Mouse (Mus musculus): ENCODE data around the gene Gm11032.
"Not testable (repeated sequence)": the region's sequence is repeated elsewhere in the genome, so short reads cannot be mapped to it uniquely, and the experiment has no call there.

Gene Gm11032

DNA sequence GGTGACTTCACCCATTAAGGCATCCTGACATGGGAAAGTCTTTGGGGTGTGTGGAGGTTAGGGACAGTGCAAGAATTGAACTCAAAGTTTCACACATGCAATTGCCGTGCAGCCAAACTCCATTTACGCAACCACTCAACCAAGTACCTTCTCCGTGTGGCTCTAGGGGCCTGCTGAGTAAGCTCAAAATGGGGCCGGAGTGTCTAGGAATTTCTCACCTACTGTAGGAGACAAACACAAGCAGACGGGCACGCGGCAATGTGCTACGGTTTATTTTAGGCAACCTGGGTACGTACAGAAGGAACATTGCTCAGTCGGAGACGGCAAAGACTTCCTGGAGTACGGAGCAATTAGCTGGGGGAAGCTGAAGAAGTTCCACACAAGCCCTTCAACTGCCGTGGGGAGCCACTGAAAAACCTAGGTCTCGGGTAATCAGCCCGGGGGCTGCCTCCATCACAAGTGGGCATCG is at the start of gene Gm11032:
Gene Gm11032, plus strand, starts transcription at position 51 of the 469 bp plus-strand sequence.
- no peak for DNase-seq (ENCODE audit: low spot score in 2 of 2)

DNA sequence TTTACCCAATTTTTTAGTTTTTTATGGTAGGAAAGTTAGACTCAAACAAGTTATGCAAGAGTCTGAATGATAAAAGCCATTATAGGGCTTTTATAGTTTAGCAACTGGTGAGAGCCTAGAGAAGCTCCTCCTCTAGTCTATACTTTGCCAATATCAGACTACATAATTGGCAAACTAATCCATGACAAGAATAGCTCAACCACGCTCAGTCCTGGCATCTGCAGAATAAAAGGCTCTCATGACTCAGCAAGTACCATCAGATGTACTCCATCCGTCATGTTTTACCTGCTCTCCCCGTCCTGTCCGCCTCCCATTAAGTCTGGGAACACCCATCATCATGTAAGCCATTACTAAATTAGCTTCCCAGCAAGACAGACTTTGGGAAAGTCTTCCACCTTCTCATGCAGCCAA is 48.4 kb upstream of the Gm11032 start:
- no peak for DNase-seq (ENCODE audit: low spot score in 2 of 2)

DNA sequence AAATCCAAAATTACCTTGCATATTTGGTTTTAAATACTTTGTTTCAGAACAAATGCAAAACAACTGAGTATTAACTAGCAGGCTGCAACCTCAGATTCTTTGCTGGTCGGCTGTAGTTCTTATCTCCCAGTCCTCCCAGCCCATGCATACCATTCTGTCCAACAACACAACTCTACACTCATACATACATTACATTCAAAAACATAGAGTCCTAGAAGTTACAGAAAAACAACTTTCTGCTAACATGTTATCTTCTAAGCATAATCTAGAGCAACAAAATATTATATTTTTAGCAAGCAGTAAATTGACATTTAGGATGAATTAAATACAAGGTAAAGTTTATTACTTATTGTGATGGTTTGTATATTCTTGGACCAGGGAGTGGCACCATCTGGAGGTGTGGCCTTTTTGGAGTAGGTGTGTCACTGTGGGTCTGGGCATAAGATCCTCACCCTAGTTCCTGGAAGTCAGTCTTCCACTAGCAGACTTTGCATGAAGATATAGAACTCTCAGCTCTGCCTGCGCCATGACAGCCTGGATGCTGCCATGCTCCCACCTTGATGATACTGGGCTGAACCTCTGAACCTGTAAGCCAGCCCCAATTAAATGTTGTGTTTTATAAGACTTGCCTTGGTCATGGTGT is 43.7 kb upstream of the Gm11032 start:
- DNase-seq (ENCODE audit: low spot score in 2 of 2): not testable (repeated sequence)

DNA sequence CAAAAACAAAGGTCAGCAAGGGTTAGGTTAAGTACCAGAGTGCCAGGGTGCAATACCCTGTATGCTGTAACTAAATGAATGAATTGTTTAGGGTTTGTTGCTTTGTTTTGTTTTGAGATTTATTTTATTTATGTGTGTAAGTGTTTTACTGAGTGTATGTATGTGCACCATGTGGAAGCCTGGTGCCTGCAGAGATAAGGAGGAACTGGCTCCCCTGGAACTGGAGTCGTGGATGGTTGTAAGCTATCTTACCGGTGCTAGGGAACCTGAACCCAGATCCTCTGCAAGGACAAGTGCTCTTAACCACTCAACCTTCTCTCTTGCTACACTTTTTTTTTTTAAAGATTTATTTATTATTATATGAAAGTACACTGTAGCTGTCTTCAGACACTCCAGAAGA is 42.8 kb upstream of the Gm11032 start:
- no peak for DNase-seq (ENCODE audit: low spot score in 2 of 2)

DNA sequence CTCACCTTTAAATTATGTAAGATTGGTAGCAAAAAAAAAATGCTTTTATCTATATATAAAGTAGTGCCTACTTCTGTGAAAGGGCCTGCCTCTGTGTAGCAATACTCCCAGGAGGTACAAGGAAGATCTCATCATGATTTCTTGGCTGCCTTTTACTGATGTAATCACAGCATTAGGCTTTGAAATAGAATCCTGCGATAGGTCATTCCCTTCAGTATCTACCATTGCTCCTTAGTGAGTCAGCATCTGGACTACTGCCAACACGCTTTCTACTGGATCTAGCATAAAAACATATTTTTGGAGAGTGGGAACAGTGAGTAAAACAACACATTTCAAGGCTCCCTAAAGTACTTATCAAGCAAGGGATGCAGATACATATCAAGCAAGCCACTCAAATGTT is 41.2 kb upstream of the Gm11032 start:
- no peak for DNase-seq (ENCODE audit: low spot score in 2 of 2)

DNA sequence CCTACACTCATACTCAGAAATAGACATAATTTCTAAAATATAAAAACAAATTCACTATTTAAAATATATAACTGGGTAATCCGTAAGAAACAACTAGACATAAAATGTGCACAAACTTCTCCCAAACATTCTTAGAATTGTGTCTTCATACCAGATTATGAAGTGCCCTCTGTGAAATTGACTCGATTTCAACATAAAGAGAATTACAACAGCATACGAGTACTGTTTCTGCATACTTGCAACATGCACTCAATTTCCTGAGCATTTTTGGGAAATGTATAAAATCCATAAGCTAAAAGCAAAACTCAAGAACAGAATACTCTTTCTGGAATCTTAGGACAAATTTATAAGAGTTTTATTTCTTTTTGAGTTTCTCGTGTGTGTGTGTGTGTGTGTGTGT is 28.1 kb upstream of the Gm11032 start:
- DNase-seq (ENCODE audit: low spot score in 2 of 2): no peak

DNA sequence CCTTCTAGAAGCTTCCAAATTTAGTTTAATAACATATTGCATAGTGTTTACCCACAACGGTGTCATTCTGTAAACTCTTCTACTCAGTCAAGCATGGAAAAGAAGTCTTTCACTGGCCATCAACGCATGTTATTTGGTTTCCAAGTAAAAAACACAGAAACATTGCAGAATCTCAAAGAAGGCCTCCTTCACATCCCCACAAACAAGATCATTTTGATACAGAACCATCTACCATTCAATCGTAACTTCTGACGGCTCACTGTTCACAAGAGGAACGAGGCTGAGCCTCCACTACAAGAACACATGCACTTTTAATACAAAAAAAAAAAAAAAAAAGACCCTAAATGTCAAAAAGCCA is 26.4 kb upstream of the Gm11032 start:
- DNase-seq (ENCODE audit: low spot score in 2 of 2): no peak

DNA sequence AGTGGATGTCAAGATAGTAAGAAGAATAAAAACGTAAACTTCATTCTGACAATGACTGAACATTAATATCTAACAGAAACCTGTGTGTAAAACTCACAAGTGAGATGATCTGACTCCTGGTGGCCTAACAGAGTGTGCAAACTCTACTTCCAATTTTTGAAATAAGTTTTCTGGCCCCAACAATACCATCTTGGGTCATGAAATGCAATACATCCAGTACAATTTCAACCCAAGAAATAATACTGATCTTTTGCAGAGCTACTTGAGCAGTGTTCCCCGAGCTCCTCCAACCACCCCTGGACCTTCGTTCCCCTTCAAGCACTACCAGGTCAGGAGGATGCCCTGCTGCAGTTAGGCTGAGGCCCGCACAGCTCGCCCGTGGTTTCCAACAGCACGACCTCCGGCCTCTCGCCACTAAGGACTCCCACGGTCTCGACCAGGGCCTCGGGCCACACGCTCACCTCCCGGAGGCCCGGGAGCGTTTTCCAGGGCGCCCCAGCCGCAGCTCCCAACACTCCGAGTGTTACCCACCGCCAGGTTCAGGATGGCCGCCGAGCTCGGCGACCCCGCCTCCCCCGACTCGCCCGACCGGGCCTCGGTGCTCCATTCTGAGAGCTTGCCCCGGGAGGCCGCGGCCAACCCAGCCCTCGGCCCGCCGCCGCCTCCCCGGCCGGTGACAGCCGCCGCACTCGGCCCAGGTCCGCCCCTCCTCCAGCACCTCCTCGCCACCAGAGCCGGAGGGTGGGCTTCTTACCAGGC is 25.8 kb upstream of the Gm11032 start:
- DNase-seq (ENCODE audit: low spot score in 2 of 2): peak; percentile 30 to 40

DNA sequence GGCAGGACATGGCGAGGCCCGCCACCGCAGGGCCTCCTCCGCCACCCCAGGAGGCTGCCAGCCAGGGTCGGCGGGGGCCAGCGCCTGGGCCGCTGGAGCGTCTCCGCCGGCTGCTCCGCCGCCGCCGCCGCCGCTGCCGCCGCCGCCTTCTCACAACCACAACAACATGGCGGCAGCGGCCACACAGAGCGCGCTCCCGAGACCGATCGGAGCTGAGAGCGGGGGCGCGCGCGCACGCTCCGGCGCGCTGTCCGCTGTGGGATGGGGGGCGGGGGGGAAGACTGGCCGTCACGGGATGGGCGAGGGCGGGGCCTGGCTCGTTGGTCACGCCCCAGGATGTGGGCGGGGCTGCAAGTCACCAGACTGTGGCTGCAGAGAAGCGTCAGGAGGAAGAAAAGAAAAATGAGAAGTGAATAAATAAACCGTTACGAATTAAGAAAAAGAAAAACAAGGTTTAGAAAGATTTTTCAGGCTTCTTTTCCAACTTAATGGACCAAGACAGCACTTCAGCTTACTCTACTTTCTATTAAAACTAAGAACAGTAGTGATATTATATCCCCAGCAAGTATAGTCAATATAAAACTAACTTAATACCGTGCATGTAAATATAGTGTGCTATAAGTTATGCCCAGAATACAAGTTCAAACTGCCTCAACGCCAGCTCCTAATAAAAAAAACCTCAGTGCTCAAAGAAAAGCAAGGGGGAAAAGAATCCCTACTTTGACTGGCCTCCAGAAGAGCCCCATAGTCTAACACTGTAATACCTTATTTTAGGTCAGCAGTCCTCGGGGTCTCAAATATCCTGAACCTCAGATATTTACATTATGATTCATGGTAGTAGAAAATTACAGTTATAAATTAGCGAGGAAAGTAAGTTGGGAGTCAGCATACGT is 25.0 kb upstream of the Gm11032 start, which contains the start of gene Mtmr3:
Gene Mtmr3, minus strand, starts transcription at position 256 of the 893 bp plus-strand sequence.
- peak; percentile 95 to 97 for DNase-seq (ENCODE audit: low spot score in 2 of 2)

DNA sequence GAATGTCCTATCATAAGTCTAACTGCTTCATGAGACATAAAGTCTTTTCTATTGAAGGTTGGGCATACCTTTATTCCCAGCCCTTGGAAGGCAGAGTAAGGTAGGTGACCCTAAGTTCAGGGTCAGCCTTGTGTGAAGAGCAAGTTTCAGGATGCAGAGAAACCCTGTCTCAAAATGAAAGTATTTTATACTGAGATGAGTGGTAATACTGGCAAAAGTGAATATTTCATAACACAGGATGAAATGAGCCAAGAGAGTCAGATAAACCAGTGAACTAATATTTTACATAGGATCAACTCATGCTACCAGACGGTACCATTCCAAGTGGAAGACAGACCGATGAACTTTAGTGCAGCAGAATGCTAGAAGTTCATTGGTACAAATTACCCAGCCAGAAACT is 21.5 kb upstream of the Gm11032 start:
- DNase-seq (ENCODE audit: low spot score in 2 of 2): no peak

DNA sequence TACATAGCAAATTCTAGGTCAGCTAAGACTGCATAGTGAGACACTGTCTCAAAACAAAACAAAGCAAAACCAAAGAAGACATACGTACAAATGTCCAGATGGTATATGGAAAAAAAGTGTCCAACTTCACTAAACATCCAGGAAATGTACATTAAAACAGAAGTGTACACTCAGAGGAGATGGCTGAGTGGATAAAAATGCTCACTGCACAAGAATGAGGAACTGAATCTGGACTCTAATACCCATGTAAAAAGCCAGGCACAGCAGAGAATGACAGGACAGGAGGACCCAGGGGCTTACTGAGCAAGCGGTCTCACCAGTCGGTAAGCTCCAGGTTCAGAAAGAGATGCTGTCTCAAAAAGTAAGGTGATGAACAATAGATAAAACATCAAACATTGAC is 20.0 kb upstream of the Gm11032 start:
- peak in 1 of 2 experiments; percentile 36 for DNase-seq (ENCODE audit: low spot score in 2 of 2)

DNA sequence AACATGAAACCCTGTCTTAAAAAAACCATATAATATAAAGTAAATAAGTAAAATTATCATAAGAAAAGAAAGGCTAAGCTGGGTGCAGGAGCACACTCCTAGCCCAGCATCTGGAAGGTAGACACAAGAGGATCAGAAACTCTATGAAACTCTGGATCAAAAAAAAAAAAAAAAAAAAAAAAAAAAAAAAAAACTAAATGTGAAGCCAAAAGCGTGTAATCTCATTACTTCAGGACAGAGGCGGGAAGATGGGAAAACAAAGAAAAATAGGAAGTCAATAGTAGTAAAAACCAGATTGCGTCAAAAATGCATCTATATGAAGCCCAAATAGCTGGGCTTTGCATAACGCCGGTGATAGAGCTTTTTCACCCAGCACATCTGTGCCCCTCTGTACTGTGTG is 18.0 kb upstream of the Gm11032 start:
- no peak for DNase-seq (ENCODE audit: low spot score in 2 of 2)

DNA sequence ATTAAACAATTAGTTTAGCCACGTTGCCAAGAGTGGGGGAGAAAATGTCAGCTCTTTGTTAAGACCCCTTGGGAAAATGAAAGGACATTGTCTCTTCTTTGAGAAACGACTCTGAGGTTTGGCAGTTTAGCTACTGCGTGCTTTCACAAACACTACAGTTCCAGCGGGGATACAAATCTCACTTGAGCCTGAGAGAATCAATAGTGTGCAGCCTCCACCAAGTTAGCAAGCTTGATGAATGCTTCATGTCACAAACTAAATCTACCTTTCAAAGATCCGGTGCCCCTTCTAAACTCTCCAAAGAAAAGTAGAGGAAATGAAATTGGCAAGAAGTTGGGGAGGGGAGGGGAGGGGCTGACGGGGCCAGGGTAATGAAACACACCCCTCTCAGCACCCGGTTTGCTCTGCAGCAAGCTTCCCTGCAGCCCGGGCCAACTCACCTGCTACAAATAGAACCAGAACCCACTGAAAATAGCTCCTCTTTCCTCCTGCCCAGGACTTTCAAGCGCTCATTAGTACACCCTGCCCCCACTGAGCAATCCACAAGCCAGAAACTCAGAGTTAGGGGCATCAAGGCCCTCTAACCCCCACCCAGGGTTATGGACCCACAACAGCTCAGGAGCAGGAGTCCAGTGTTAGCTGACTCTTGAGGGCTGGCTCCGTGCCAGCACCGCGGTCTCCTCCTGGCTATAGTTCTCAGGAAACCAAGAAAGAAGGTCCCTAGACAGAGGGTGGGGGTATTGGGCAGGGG is 17.0 kb upstream of the Gm11032 start:
- DNase-seq (ENCODE audit: low spot score in 2 of 2): peak in 1 of 2 experiments; percentile 13

DNA sequence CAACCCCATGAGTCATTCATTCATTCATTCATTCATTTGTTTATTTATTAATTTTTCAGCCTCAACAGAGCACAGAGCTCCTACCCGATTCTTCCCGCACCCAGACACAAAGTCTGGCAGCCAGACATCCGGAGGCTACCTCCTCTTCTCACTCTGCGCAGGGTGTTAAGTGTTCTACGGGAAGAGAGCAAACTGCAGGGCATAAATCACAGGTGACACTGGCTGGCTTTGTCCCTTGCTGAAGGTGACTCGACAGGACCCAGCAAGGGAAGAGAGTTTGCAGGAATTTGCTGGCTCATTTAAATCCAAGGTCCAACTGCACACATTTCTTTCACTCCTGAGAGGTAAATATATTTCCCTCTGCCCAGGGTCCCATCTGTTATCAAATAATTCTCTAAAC is 15.4 kb upstream of the Gm11032 start:
- DNase-seq (ENCODE audit: low spot score in 2 of 2): no peak

DNA sequence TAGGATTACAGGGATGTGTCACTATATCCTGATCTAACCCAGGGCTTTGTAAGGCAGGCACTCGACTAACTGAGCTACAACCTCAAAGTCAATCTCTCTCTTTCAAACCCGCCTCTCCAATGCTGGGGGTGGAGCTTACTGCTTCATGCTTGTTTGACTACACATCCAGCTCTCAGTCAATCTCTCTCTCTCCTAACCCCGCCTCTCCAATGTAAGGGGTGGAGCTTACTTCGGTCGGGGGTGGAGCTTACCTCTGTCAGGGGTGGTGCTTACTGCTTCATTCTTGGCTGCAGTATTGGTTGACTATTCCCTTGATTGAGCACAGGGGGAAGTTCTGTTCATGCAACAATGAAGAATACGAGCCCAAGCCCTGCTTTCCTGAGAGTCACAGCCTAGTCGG is 14.5 kb upstream of the Gm11032 start:
- DNase-seq (ENCODE audit: low spot score in 2 of 2): peak; percentile 30 to 81

DNA sequence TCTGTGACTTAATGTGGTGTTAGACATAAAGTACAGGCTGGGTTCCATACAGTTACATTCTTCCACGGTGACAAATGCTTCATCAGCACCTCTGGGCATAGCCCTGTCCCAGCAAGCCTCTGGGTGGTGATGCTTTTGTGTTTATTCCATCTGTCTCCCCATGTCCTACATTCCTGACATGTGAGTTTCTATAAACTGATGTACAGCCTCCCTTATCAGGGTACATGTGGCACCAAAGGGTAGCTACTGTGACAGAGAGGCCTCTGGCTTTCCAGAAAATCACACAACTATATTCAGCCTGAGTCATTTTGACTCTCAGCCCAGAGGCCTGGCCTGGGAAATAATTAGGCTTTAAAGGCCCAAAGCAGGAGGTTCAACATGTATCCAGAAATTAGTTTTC is 13.3 kb upstream of the Gm11032 start:
- no peak for DNase-seq (ENCODE audit: low spot score in 2 of 2)

DNA sequence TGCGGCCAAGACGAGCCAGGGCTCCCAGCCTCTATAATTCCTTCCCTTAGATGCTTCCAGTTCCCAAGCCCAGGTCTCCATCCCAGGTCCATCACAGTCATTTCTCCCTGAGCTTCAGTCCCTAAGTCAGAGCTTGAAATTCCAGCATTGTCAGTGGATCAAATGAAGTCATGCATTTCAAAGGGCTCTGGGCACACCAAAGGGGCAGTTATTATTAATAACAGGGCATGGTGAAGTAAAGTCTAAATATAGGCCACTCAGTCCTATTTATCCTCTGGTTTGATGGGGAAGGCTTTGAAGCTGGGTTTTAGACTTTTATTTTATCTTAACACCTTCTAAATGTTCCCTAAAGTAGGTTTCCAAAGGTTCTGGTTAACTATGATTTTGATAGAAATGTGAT is 8.0 kb upstream of the Gm11032 start:
- no peak for DNase-seq (ENCODE audit: low spot score in 2 of 2)

DNA sequence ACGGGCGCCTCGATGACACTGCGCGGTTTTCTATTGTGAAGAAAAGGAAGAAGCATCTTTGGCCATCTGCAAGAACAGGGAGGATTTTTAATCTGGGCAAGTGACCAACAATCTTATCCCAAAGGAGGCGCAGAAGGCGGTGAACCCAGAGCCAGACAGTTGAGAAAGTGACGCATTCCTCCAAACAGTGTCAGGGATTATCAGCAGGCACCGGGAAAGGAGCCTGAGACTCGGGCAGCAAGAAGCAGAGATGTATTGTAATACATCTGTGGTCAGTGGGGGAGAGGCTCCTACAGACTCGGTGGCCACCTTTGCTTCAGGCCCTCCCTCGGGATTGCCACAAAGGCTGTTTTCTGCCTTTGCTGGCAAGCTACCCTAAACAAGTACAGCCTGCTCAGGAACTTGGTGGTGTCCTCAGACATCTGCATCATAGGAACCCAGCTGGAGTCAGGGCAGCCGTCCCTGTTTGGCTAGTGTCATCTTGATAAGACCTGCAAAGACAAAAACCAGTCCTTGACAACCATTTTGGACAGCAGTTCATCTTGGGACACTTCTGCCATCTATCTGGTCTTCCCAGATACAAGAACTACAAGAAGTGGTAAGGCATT is 738 bp downstream of the Gm11032 start:
- no peak for DNase-seq (ENCODE audit: low spot score in 2 of 2)

DNA sequence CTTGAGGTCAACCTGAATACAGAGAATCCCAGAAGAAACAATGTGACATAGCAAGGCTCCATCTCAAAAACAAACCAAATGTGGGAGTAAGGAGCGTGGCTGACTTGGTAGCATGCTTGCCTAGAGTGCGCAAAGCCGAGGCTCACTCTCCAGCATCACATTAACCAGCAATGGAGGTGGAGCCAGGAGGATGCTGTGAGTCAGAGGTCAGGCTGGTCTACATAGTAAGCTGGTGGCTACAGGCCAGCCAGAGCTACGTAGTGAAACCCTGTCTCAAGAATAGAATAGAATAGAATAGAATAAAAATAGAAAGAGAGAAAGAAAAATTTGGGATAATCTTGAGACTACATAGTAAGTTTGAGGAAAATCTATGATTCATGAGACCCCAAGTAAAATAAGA is 2.0 kb downstream of the Gm11032 start:
- no peak for DNase-seq (ENCODE audit: low spot score in 2 of 2)

DNA sequence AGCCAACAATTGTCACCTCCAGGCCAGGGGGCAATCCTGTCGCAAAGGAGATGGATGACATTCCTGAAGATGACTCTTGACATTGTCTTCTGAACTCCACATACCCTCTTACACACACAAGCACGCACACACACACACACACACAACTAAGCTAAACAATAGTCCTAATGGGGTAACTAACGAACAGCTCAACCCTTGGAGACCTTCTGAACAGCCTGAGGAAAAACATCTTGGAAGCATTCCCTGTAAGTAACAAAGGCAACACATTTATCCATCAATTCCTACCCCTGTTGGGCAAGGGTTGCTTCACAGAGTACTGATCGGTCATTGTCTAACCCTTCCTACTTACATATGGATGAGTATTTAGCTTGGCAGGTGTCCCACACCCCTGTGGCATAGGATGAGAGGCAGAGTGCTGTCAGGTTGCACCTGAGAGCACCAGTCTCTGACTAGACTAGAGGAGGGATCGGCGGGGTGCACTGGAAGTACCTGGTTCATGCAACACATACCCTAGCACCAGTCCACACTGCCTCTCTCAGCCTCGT is 2.6 kb downstream of the Gm11032 start:
- no peak for DNase-seq (ENCODE audit: low spot score in 2 of 2)

DNA sequence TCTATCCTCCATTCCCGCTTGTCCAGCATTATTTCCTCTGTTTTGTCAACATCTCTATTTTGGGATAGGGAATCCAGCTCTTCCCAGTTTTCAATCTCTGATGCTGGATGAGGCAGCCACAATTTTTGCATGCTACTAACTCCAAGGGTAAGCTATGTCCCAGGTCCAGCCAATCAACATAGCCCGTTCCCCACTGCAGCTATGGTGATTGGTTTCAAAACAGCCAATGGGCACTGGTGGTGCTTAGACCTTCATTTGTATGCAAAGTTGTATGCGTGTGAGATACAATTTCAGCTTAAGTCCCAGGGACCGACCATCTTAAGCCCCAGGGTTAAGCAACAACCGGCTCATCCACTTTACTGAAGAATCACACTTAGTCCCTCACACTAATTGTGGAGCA is 3.1 kb downstream of the Gm11032 start:
- no peak for DNase-seq (ENCODE audit: low spot score in 2 of 2)
